In genomic region chr9:71693771-71694170, GRCm38 (mm10) we compare ENCODE assay signal across 21 mouse cellular contexts.
DNase-seq lines count a peak whose midpoint lies in the region; ATAC-seq and TF ChIP-seq lines count a peak whose summit lies in the region.
"Had no signal": no experiment of that assay in that cellular context is flagged by ENCODE, and none has a peak within 500 bp of the region (broad histone marks: within the 10 kb centered on the region; RNA-seq: fewer than 3 reads in every experiment).

No protein-coding gene starts in this region.

- WGBS in heart, embryonic 15.5 days: 30% methylated on average over 4 of the region's 4 CpGs
- 64% methylated on average over 4 of the region's 4 CpGs for WGBS in kidney, embryonic 16.5 days

- peaks cover 36% of the 10 kb centered on the region for H3K4me1 ChIP-seq in heart, embryonic 15.5 days (replicated peaks)
- H3K4me1 ChIP-seq in kidney, embryonic 16.5 days (ENCODE audit: insufficient read depth, low read length): peaks cover 53% of the 10 kb centered on the region
- H3K4me1 ChIP-seq: forebrain, embryonic 15.5 days had no signal

- H3K27ac ChIP-seq in gastrocnemius, adult 2 months: peak overlapping the region; percentile 24; the same call in 1 of the 2 replicates
- peak overlapping the region; percentile 58 for H3K27ac ChIP-seq in heart, embryonic 15.5 days
- H3K27ac ChIP-seq in kidney, embryonic 16.5 days (ENCODE audit: low read length): peak overlapping the region; percentile 66
- H3K27ac ChIP-seq: embryonic facial prominence, embryonic 13.5 days; forebrain, embryonic 15.5 days; hindbrain, embryonic 12.5 days; liver, embryonic 12.5 days had no signal

- H3K9me3 ChIP-seq in heart, embryonic 15.5 days (replicated peaks): no peaks in the 10 kb centered on the region
- H3K9me3 ChIP-seq in kidney, embryonic 16.5 days (ENCODE audit: low read length): no peaks in the 10 kb centered on the region
- H3K9me3 ChIP-seq: embryonic facial prominence, embryonic 13.5 days; forebrain, embryonic 15.5 days; hindbrain, embryonic 12.5 days; liver, embryonic 12.5 days had no signal

- H3K4me3 ChIP-seq in gastrocnemius, adult 2 months: no peak overlapping the region
- no peak overlapping the region for H3K4me3 ChIP-seq in heart, embryonic 15.5 days
- no peak overlapping the region for H3K4me3 ChIP-seq in kidney, embryonic 16.5 days (ENCODE audit: low read length)
- H3K4me3 ChIP-seq: embryonic facial prominence, embryonic 13.5 days; forebrain, embryonic 15.5 days; hindbrain, embryonic 12.5 days; liver, embryonic 12.5 days had no signal

- H3K36me3 ChIP-seq in heart, embryonic 15.5 days: no peaks in the 10 kb centered on the region
- H3K36me3 ChIP-seq in kidney, embryonic 16.5 days (ENCODE audit: insufficient read depth, low read length): no peaks in the 10 kb centered on the region
- H3K36me3 ChIP-seq: embryonic facial prominence, embryonic 13.5 days; forebrain, embryonic 15.5 days; hindbrain, embryonic 12.5 days; liver, embryonic 12.5 days had no signal

- no peak for ATAC-seq in heart, embryonic 15.5 days (replicated peaks; ENCODE audit: insufficient number of reproducible peaks, insufficient read depth, low FRiP score, low read depth)
- no peak for ATAC-seq in kidney, embryonic 16.5 days (ENCODE audit: low FRiP score, low TSS enrichment)
- ATAC-seq: forebrain, embryonic 15.5 days; liver, embryonic 12.5 days had no signal

- no peak overlapping the region for H3K4me2 ChIP-seq in heart, embryonic 15.5 days
- H3K4me2 ChIP-seq in kidney, embryonic 16.5 days (replicated peaks; ENCODE audit: low read depth, low read length): no peak overlapping the region
- H3K4me2 ChIP-seq: embryonic facial prominence, embryonic 13.5 days; forebrain, embryonic 15.5 days; hindbrain, embryonic 12.5 days; liver, embryonic 12.5 days; lung, embryonic 14.5 days; midbrain, embryonic 11.5 days had no signal

- H3K9ac ChIP-seq in heart, embryonic 15.5 days: no peak overlapping the region
- H3K9ac ChIP-seq in kidney, embryonic 16.5 days (replicated peaks; ENCODE audit: low read length): 0 out of 2 replicates have a peak overlapping the region, but pooled peaks have one; percentile 0
- H3K9ac ChIP-seq: embryonic facial prominence, embryonic 13.5 days; forebrain, embryonic 15.5 days; hindbrain, embryonic 12.5 days; liver, embryonic 12.5 days; lung, embryonic 14.5 days had no signal

- no peak for TF ChIP-seq CTCF in gastrocnemius, adult 2 months (IDR thresholded peaks at IDR 0.05)

- no peaks in the 10 kb centered on the region for H3K27me3 ChIP-seq in heart, embryonic 15.5 days
- no peaks in the 10 kb centered on the region for H3K27me3 ChIP-seq in kidney, embryonic 16.5 days (ENCODE audit: insufficient read depth, low read length)
- H3K27me3 ChIP-seq: CH12.LX; embryonic facial prominence, embryonic 13.5 days; forebrain, embryonic 15.5 days; hindbrain, embryonic 12.5 days had no signal

- intact Hi-C loops in gastrocnemius, adult 2 months (cut with DNase I): no loop called here

- DNase-seq in gastrocnemius, adult 2 months: no peak
- DNase-seq in gastrocnemius, adult 8-10 months (ENCODE audit: low spot score in 2 of 2): no peak
- no peak for DNase-seq in heart, adult 9 months (ENCODE audit: low spot score in 2 of 2)
- no peak for DNase-seq in kidney, postnatal 14 days
- peak; percentile 50 for DNase-seq in R1 (ENCODE audit: low read depth, low spot score)
- no peak for DNase-seq in cerebellum, postnatal 25 days
- DNase-seq: adrenal gland, adult 8-10 months; cerebellum, postnatal 10 days; gastrocnemius, postnatal 36 days; kidney, postnatal 4 days; layer of hippocampus, adult 9-11 months; lung, embryonic 14.5 days; retina, postnatal 1 day had no signal
